In the genomic region with DNA sequence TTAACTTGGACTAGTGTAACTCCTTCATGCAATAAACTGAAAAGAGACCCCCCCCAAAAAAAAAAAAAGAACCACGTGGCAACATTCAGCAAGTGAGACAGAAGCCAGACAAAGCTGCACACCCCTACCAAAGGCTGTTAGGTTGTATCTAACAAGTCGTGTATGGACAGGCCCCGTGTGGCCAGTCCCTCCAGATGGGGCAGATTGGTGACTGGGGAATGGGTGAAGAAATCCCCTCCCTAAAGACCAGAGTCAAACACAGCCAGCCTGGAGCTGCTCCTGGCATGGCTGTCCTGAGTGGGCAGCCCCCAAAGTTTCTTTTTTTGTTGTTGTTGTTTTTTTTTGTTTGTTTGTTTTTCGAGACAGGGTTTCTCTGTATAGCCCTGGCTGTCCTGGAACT, we compare ENCODE assay signal across 22 mouse cellular contexts. TPM values are rescaled to one million over a fixed set of nuclear protein-coding genes. Genes with fewer than 3 reads are reported as not detected.
DNase-seq lines count a peak whose midpoint lies in the region; ATAC-seq and TF ChIP-seq lines count a peak whose summit lies in the region.
"Had no signal": no experiment of that assay in that cellular context is flagged by ENCODE, and none has a peak within 500 bp of the region (broad histone marks: within the 10 kb centered on the region; RNA-seq: fewer than 3 reads in every experiment).

No protein-coding gene starts in this region.

- DNase-seq in midbrain, embryonic 11.5 days (ENCODE audit: low spot score, missing footprints): peak; percentile 12
- DNase-seq in stomach, postnatal 0 days (ENCODE audit: low spot score): no peak
- peak; percentile 53 for DNase-seq in urinary bladder, postnatal 14 days (ENCODE audit: low spot score)
- DNase-seq in urinary bladder, adult 2 months (ENCODE audit: low spot score): no peak
- DNase-seq in urinary bladder, postnatal 36 days (ENCODE audit: low spot score in 2 of 2): peak; percentile 42 to 44
- DNase-seq in urinary bladder, postnatal 25 days (ENCODE audit: low spot score): no peak
- DNase-seq: adrenal gland, adult 2 months; adrenal gland, adult 8-10 months; adrenal gland, postnatal 10 days; adrenal gland, postnatal 14 days; adrenal gland, postnatal 25 days; adrenal gland, postnatal 36 days; B cell, adult 2 months; cerebellum, adult 11 months; cerebellum, adult 11-12 months had no signal

- no peak for TF ChIP-seq EP300 in stomach, postnatal 0 days (optimal IDR thresholded peaks at IDR 0.05)

- H3K4me1 ChIP-seq in midbrain, embryonic 11.5 days (ENCODE audit: control insufficient read depth, insufficient read depth, low read length): no peaks in the 10 kb centered on the region
- H3K4me1 ChIP-seq in midbrain, embryonic 15.5 days: no peaks in the 10 kb centered on the region
- peaks cover 22% of the 10 kb centered on the region for H3K4me1 ChIP-seq in stomach, embryonic 16.5 days (ENCODE audit: control insufficient read depth, insufficient read depth, low read length)
- H3K4me1 ChIP-seq in stomach, postnatal 0 days (replicated peaks; ENCODE audit: control insufficient read depth, insufficient read depth): peaks cover 13% of the 10 kb centered on the region; the same call in 1 of the 2 replicates

- TF ChIP-seq CTCF in stomach, postnatal 0 days (IDR thresholded peaks at IDR 0.05; ENCODE audit: low read depth): no peak

- H3K36me3 ChIP-seq in midbrain, embryonic 11.5 days (ENCODE audit: control insufficient read depth, insufficient read depth, low read length): no peaks in the 10 kb centered on the region
- H3K36me3 ChIP-seq in midbrain, embryonic 15.5 days (replicated peaks): no peaks in the 10 kb centered on the region
- no peaks in the 10 kb centered on the region for H3K36me3 ChIP-seq in stomach, embryonic 16.5 days (ENCODE audit: control insufficient read depth, insufficient read depth, low read length)
- no peaks in the 10 kb centered on the region for H3K36me3 ChIP-seq in stomach, postnatal 0 days (ENCODE audit: control insufficient read depth, insufficient read depth, low read length)
- H3K36me3 ChIP-seq: G1E had no signal

- no peak for ATAC-seq in midbrain, embryonic 11.5 days (ENCODE audit: low FRiP score)
- no peak for ATAC-seq in midbrain, embryonic 15.5 days (replicated peaks)
- no peak for ATAC-seq in stomach, embryonic 16.5 days (ENCODE audit: insufficient read depth, low FRiP score)
- no peak for ATAC-seq in stomach, postnatal 0 days (ENCODE audit: low FRiP score, low TSS enrichment)
- ATAC-seq: activated CD4-positive, CD25-positive, alpha-beta regulatory T cell, adult 4 months; CD4-positive, CD25-positive, alpha-beta regulatory T cell, adult 4 months; Patski had no signal

- no peak overlapping the region for H3K9ac ChIP-seq in midbrain, embryonic 11.5 days (ENCODE audit: low read length)
- H3K9ac ChIP-seq in midbrain, embryonic 15.5 days: no peak overlapping the region
- no peak overlapping the region for H3K9ac ChIP-seq in stomach, embryonic 16.5 days (ENCODE audit: low read length)
- no peak overlapping the region for H3K9ac ChIP-seq in stomach, postnatal 0 days (ENCODE audit: low read length)

- no peaks in the 10 kb centered on the region for H3K27me3 ChIP-seq in midbrain, embryonic 11.5 days (ENCODE audit: control insufficient read depth, insufficient read depth, low read length)
- no peaks in the 10 kb centered on the region for H3K27me3 ChIP-seq in midbrain, embryonic 15.5 days (replicated peaks)
- no peaks in the 10 kb centered on the region for H3K27me3 ChIP-seq in stomach, embryonic 16.5 days (ENCODE audit: control insufficient read depth, insufficient read depth, low read length)
- no peaks in the 10 kb centered on the region for H3K27me3 ChIP-seq in stomach, postnatal 0 days (ENCODE audit: control insufficient read depth, insufficient read depth, low read length)
- H3K27me3 ChIP-seq: CH12.LX had no signal

- WGBS in midbrain, embryonic 11.5 days: 75% methylated on average over 4 of the region's 4 CpGs
- 75% methylated on average over 4 of the region's 4 CpGs for WGBS in midbrain, embryonic 15.5 days
- WGBS in stomach, embryonic 16.5 days: 41% methylated on average over 4 of the region's 4 CpGs
- 46% methylated on average over 4 of the region's 4 CpGs for WGBS in stomach, postnatal 0 days

- no peaks in the 10 kb centered on the region for H3K9me3 ChIP-seq in midbrain, embryonic 11.5 days (ENCODE audit: control insufficient read depth, low read length)
- H3K9me3 ChIP-seq in midbrain, embryonic 15.5 days: no peaks in the 10 kb centered on the region
- H3K9me3 ChIP-seq in stomach, embryonic 16.5 days (replicated peaks; ENCODE audit: control insufficient read depth, low read length): no peaks in the 10 kb centered on the region
- H3K9me3 ChIP-seq in stomach, postnatal 0 days (ENCODE audit: control insufficient read depth, low read length): no peaks in the 10 kb centered on the region
- H3K9me3 ChIP-seq: G1E had no signal

- H3K27ac ChIP-seq in midbrain, embryonic 11.5 days (ENCODE audit: low read depth, low read length): no peak overlapping the region
- H3K27ac ChIP-seq in midbrain, embryonic 15.5 days: no peak overlapping the region
- 0 out of 2 replicates have a peak overlapping the region, but pooled peaks have one; percentile 91 for H3K27ac ChIP-seq in stomach, embryonic 16.5 days (ENCODE audit: low read length)
- no peak overlapping the region for H3K27ac ChIP-seq in stomach, postnatal 0 days (replicated peaks)

- no peak overlapping the region for H3K4me3 ChIP-seq in midbrain, embryonic 11.5 days (ENCODE audit: low read depth, low read length)
- H3K4me3 ChIP-seq in midbrain, embryonic 15.5 days: no peak overlapping the region
- no peak overlapping the region for H3K4me3 ChIP-seq in stomach, embryonic 16.5 days (replicated peaks; ENCODE audit: low read length)
- no peak overlapping the region for H3K4me3 ChIP-seq in stomach, postnatal 0 days (ENCODE audit: low read depth, low read length)

- H3K4me2 ChIP-seq in midbrain, embryonic 11.5 days: no peak overlapping the region
- H3K4me2 ChIP-seq in midbrain, embryonic 15.5 days: no peak overlapping the region
- H3K4me2 ChIP-seq in stomach, embryonic 16.5 days (ENCODE audit: low read depth, low read length): no peak overlapping the region
- no peak overlapping the region for H3K4me2 ChIP-seq in stomach, postnatal 0 days (replicated peaks; ENCODE audit: low read depth)

RNA-seq across cellular contexts. Expression of a gene that starts 44.1 kb away (rescaled TPM):
- polyA plus RNA-seq in midbrain, embryonic 11.5 days (2014; fragmentation: Nextera tagmentation; extraction: Ambion mirVana): 3.1 and 3.4 TPM in 2 replicates
- 34.3 and 37.4 TPM in 2 replicates for polyA plus RNA-seq in midbrain, embryonic 15.5 days (2015; fragmentation: Nextera tagmentation; extraction: Ambion mirVana)
- polyA plus RNA-seq in stomach, embryonic 16.5 days (2015; fragmentation: Nextera tagmentation; extraction: Ambion mirVana): 10.0 and 10.6 TPM in 2 replicates
- 5.0 and 5.1 TPM in 2 replicates for polyA plus RNA-seq in stomach, postnatal 0 days (2015; fragmentation: Nextera tagmentation; extraction: Ambion mirVana)
- polyA plus RNA-seq in urinary bladder, adult 2 months (2012; rRNA removed): 25.6 and 30.8 TPM in 2 replicates
- polyA plus RNA-seq: G1E had no signal

RNA-seq across cellular contexts. Expression of a gene that starts 55.0 kb away (rescaled TPM):
- 12.3 and 14.0 TPM in 2 replicates for polyA plus RNA-seq in midbrain, embryonic 11.5 days (2014; fragmentation: Nextera tagmentation; extraction: Ambion mirVana)
- polyA plus RNA-seq in midbrain, embryonic 15.5 days (2015; fragmentation: Nextera tagmentation; extraction: Ambion mirVana): 31.5 and 32.5 TPM in 2 replicates
- polyA plus RNA-seq in stomach, embryonic 16.5 days (2015; fragmentation: Nextera tagmentation; extraction: Ambion mirVana): 26.7 and 30.5 TPM in 2 replicates
- polyA plus RNA-seq in stomach, postnatal 0 days (2015; fragmentation: Nextera tagmentation; extraction: Ambion mirVana): 19.5 and 20.1 TPM in 2 replicates
- polyA plus RNA-seq in urinary bladder, adult 2 months (2012; rRNA removed): 19.6 and 26.7 TPM in 2 replicates

Comparison
In these comparisons a context has a peak if more than half of its experiments do, and no peak if none do; other contexts are left out.
1. DNase-seq: peak in midbrain, embryonic 11.5 days (single experiment), urinary bladder, postnatal 14 days (single experiment) and urinary bladder, postnatal 36 days (2 of 2); none in stomach, postnatal 0 days (single experiment), urinary bladder, adult 2 months (single experiment) and urinary bladder, postnatal 25 days (single experiment).